Mouse (Mus musculus) olfactory bulb, adult 2 months (tissue): ENCODE results near the gene Taar8c.

Experiments
- CTCF ChIP-seq: fragments of 200-500 bp; IDR thresholded peaks from 2 replicates; pipeline ENCODE4 v1.5.1; 2012; ENCODE audit warnings: low read depth, mild to moderate bottlenecking, low read length, moderate library complexity; ENCODE audit not compliant: insufficient read depth
- POLR2A ChIP-seq: fragments of 200-500 bp; IDR thresholded peaks from 2 replicates; pipeline ENCODE4 v1.6.1; 2012; ENCODE audit warnings: mild to moderate bottlenecking, low read depth, low read length, moderate library complexity; ENCODE audit not compliant: insufficient read depth

- no peak for TF ChIP-seq POLR2A
- TF ChIP-seq CTCF = no peak
Measured at GRCm38 (mm10) chr10:24086555-24086954, 15.2 kb downstream of the Taar8c start.
